Mouse (Mus musculus) CD4-positive naive resting alpha-beta T cell, adult 76 days (primary cell): ENCODE measurements around the gene Dis3l2. TPM values are rescaled to one million over a fixed set of nuclear protein-coding genes. Genes with fewer than 3 reads are reported as not detected.

ENCODE experiments used
- total RNA-seq: library from RNA; stranded (reverse); gene quantifications from one replicate; pipeline ENCODE4 v1.2.4, GENCODE M21; 2023

The Dis3l2 gene
- total RNA-seq: 24.4 TPM

DNA sequence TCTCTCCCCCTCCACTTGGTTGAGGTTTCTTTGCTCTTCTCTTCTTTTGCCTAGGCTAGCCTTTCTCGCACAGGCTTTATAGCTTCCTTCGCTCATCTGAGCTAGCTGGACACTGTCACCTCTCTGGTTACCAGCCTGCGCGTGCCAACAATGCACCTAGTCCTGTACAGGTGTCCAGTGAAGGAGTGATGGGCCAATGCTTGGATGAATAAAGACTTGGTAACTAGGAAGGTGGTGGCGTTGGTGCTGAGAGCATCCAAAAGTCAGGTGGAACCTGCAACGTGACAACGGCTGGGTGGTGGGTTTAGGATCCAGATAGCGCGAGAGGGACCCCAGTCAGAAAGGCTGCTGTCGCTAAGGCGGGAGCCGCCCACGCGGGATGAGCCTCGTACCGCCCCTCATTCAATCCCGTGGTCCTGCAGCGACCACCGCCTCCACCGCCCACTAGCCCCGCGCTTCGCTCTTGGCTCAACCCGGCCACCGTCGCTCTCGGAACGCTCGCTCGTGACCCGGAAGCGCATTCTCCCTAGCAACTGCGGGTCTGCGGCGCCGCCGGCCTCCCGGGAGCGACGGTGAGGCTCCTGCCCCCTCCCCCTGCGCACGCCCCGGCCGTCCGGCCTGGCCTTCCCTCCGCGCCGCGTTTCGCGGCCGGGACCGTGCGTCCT is at the start of gene Dis3l2:
Dis3l2 (plus strand) TSS at position 509 of the 665 bp plus-strand sequence.

GRCm38 (mm10) chr1:86670279-86671038 is 33.1 kb upstream of the Dis3l2 start, which contains the start of gene Nppc:
TSS of gene Nppc (minus strand) at chr1:86670571.

GRCm38 (mm10) chr1:87089828-87090227 is 386.2 kb downstream of the Dis3l2 start, which contains the start of gene Alppl2:
TSS of gene Alppl2 (minus strand) at chr1:87089928.

Other genes starting within 250 kb of the Dis3l2 start
- gene Ptma, start 177.1 kb upstream of the Dis3l2 start, total RNA-seq: 1,388 TPM
- gene Pde6d, start 121.2 kb upstream of the Dis3l2 start, total RNA-seq: 13.7 TPM
- gene Cops7b, start 120.9 kb upstream of the Dis3l2 start, total RNA-seq: 8.7 TPM
- gene Nppc, start 33.2 kb upstream of the Dis3l2 start, total RNA-seq: not detected